Mouse (Mus musculus) stomach, postnatal 0 days (tissue): ENCODE results near the gene Inpp4a.
A peak's percentile ranks its signal among the peaks of the same experiment; 100 is the strongest.

Experiments
- CTCF ChIP-seq: IDR thresholded peaks from 2 replicates; pipeline ENCODE4 v1.5.1; 2016; ENCODE audit warnings: antibody characterized with exemption, low read depth, mild to moderate bottlenecking, moderate library complexity
- EP300 ChIP-seq: optimal IDR thresholded peaks from 2 replicates; pipeline ENCODE3; 2016; ENCODE audit warnings: antibody characterized with exemption

- peak; percentile 77 for TF ChIP-seq CTCF
- TF ChIP-seq EP300: no peak
Observed at GRCm38 (mm10) chr1:37448361-37449095, 148.9 kb downstream of the Inpp4a start.
